Mouse (Mus musculus): ENCODE measurements at regions not wholly inside any gene's neighbourhood (a gene's known extent, or its start where the extent isn't known, plus 50 kb on each side); places are given as distances from the start of the nearest gene placed in this dataset.

DNA sequence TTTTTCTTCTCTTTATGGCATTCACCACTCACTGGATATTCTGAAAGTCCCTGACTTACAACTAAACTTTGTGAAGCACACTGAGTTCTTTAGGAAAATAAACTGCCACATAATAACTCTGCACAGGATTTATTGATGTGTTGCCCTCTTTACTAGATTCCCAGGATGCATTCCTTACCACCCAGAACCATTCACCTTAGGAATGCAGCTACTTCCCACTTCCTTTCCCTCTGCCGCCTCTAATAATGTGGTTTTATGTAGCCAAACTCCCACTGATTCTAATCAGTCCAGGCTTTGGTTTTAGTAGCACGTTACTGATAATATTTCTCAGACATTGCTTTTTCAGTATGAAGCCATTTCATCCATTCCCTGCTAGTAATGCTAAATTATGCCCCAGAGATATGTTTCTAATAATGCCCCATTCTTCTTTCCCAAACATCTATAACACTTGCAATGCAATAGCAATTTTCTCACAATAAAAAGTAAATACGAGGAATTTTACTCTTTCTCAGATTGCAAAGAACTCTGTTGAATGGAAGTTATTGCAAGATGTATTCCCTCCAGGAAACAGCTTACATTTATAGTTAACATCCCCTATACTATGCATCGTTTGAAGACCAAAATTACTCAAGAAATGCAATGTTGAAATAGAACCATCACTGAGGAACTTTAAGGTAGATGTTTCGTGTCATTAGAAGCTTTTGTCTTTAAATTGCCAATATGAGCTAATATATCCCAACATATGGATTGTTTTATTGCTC is 145.2 kb upstream of the Zpld1 start:
- DNase-seq (ENCODE audit: low spot score): no peak

DNA sequence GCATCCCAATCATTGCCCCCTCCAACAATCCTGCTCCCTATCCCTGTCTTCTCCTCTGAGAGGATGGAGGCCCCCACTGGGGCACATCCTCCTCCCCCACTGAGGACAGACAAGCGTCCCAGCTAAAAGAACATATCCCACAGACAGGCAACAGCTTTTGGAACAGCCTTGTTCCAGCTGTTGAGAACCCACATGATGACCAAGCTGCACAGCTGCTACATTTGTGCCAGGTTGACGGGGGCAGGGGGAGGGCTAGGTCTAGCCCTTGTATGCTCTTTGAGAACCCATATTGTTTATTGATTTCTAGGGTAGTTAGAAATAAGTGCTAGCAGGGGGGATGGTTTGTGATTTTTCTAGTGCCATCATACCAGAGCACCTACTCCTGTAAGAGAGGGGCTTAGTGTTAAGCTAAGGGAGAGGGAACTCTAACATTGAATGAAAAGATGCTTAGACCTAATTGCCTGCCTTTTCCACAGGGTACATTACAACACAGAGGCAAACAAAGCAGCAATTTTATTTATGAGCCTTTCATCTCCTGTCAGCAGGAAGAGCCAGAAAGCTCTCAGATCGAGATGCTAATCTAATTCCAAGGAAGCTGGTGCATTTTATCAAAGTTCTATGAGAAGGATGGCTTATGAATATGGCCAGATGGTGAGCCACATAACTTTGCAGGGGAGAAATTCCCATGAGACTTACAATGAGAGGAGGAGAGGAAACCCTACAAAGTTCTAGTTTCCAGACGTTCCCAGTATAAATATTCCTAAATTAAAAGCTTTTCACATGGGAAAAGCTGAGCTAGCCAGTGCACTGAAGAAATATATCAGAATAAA is 137.6 kb upstream of the Zpld1 start:
- DNase-seq (ENCODE audit: low spot score): no peak

DNA sequence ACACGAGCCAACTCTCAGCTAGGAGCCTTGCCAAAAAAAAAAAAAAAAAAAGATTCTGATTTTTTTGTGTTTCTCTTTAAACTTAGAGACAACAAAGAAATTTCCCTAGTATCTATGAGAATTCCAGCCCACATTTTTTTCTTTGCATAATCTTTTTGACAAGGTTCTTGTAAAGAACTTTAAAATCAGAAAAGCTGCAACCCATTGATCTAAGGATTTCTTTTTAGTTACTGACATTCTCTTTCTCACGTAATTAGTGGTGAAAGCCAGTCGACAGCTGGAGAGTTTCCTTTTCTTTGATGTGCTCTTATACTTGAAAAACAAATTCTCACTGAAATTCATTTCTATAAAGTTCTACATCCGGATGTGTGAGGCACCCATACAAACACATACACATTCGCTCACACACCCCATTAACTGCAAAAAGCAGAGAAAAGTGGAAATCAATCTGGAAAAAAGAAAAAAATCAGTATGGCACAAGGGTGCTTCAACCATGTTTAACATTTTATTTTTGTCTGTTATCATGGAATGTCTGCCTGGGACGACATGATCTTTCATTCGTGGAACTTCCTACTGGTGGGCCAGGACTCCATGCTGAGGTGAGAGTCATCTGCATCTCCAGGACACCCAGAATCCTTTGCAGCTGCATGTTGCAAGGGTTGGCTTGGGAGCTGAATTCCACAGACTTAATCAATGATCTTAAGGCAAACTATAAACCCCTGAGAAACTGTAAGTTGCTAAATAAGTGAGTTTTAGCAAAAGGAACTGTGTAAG is 124.0 kb upstream of the Zpld1 start:
- DNase-seq (ENCODE audit: low spot score): no peak

DNA sequence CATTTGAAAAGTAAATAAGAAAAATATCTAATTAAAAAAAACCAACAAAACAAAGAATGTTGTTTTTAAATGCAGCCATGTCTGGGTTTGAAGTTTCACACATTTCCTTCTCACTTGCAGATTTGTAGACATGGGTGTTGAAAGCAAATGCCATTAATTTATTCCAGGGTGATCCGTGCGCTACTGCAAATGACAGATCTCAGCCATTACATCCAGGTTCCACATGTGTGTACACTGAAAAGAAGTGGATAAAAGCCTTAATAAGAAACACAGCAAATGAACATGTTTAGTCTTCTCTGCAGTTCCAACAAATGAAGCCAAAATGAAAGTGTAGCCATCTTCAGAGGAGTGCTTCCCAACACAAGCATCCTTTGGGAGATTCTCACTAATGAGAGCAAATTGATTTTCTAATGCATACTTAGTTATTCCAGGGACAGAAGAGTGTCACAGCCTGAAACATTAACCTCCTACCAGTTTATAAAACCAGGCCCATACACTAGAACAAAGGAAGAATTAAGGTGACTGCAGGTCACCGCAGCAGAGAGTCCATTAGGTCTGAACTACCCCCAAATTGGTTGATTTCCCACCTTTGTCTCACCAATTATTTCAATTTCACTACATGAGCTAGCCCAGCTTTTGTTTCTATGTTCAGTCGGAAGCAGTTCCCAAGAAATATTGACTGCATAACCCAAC is 123.2 kb upstream of the Zpld1 start:
- no peak for DNase-seq (ENCODE audit: low spot score)

DNA sequence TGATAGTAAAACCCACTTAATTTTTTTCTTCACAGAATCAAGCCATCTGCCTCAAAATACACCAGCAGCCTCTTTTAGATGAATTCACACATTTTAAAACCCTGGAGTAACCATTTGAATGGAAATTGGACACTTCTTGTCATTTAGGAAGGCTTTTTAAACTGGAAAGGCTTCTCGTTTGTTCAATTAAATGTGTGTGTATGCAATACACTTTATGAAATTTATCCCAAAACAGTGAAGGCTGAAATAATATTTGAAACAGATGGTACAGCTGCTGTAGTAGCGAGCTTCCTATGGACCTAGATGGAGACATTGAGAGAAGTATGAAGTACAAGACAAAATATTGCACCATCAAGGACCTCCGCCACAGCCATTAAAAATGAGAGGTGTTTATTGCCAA is 121.1 kb upstream of the Zpld1 start:
- no peak for DNase-seq (ENCODE audit: low spot score)

DNA sequence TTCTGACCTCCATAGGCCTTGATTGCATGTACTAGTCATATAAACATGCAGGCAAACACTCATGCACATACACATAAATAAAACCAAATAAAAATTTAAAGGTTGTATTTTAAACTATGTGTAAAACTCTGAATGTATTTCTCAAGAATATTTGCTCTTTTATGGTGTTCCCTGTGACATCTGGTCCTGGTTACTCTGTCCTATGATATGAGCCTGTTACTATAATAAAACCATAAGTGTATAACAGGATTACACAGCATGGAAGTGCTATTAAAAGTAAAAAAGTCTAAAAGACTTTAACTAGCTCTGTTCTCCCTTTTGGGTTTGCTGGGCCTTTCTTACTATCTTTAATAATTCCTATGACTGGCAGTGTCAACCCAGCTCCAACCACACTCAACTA is 103.0 kb upstream of the Zpld1 start:
- DNase-seq (ENCODE audit: low spot score): no peak

DNA sequence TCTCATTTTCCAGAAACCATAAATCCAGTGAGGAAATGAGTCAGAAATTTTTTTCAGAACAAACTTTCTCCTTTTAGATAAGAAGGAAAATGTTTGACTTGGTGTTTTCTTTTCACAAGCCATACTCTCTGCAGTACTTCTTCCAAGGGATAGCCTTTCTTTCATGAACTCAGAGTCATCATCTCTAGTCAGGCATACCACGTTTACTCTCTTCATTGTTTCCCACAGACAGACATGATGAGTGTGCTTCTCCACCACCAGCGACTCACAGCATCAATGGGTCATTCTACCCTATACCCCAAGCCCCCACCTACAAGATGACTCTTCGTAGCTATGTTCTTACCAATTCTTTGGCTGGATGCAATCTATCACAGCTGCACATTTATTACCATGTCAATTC is 97.1 kb upstream of the Zpld1 start:
- no peak for DNase-seq (ENCODE audit: low spot score)

DNA sequence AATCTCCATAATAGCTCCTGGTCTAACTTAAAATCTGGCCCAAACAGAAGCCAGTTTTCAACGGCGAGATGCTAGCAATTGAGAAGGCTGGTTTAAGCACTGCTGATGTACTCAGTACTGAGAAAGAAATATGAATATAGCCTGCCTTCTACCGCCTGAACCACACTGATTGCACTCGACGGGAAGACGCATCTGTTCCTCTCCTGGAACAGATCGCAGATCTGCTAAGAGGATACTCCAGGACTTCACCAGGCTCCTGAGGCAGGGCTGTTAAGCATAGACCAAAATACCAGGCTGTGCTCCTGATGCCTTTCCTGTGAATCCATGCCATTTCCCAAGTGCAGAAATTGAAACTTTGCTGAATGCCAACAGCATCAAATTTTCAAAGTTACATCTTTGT is 92.6 kb upstream of the Zpld1 start:
- no peak for DNase-seq (ENCODE audit: low spot score)

DNA sequence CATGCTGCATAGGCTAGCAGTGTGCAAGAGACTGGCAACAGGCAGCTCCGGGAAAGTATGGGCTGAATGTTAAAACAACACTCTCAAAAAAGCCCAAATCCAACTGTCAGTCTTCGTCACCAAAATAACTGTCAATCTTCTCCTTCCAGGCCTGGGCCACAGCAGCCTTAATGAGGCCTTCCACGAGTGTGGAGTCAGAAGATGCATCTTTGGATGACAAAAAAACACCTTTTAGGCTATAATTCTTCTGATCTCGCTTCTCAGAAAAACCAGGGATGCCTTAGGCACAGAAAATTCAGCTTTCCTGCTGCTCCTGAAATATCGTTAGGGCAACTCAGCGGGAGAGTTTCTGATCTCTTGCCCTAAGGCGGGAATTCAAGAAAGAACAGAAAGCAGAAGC is 82.2 kb upstream of the Zpld1 start:
- no peak for DNase-seq (ENCODE audit: low spot score)

DNA sequence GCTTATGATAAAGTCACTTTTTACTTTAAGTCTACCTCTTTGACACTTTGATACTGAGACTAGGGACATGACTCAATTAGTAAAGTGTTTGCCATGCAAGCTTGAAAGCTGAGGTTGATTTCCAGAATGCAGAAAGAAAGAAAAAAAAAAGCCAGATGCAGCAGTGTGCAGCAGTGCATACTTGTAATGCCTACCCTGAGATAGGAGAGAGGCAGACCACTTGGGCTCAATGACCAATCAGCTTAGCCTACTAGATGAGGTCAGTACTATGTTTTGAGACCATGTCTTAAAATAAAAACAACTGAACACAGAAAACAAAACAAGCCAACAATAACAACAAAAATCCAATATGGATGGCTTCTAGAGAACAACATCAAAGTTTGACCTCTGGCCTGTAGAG is 81.4 kb upstream of the Zpld1 start:
- no peak for DNase-seq (ENCODE audit: low spot score)

DNA sequence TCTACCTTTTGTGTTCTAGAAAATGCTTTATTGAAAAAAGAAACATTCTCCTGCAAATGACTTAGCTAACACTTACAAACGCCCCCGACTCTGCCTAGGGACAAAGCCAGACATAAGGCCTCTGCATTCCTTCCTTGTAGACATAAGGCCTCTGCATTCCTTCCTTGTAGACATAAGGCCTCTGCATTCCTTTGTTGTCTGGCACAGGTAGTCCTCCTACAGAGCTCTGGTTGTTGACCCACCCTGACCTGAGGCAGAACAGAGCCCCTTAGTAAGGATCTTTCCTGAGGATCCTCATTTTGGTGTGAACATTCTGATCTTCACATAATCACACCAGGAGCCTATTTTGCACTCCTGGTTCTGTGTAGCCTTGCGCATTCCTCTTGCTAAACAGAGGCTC is 80.9 kb upstream of the Zpld1 start:
- DNase-seq (ENCODE audit: low spot score): no peak

DNA sequence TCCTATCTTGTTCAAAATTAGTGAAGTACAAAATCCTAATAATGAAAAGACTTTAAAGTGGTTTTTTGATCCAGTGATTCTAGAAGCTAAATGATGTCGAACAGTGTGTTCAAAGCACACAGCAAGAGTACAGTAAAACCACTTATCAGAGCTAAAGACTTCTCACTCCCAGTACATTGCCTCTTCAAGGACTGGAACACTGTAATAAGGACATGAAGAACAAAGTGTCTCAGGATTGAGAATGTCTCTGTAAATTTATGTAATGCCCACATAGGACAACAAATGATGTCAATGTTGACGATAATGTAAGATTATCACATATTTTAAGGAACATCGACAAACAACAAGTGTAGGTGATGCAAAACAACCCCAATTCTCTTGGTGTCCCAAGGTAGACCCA is 78.1 kb upstream of the Zpld1 start:
- DNase-seq (ENCODE audit: low spot score): no peak

DNA sequence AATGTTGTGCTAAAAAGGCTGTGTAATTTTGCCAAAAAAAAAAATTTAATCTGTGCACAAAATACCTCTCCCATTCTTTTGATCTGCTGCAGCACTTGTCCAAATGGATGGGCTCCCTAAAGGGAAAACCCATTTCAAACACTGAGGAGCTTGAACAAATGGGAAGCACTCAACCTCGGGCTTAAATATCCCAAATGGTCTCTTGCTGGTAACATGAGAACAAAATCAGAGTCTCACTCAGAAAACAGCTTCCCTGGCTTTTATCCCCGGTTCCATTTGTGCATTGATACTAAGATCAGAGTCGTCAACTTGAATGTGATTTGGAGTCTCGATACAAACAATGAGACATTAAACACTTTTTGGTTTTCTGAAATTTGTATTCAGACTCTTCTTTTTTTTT is 59.9 kb upstream of the Zpld1 start:
- DNase-seq (ENCODE audit: low spot score): no peak

DNA sequence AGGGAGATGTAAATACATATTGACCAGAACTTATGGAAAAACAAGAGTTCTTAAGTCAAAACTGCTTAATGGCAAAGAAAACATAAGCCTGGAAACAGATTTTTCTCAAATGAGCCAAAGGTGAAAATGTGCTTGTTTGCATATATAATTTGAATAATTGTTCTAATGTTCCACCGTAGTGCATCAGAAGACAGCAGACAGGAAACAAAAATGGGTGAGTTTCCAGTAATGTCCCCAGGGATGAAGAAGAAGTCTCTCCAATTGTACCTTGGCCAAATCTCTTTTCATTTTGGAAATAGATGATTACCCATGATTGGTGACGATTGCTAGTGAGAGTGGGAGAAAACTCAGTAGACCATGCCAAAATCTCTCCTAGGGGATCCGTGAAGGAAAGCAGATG is 58.3 kb upstream of the Zpld1 start:
- DNase-seq (ENCODE audit: low spot score): no peak

All from c-Kit-positive CD71-positive TER-119-positive erythroid progenitor cells, embryonic 14.5 days (primary cell).